Mouse (Mus musculus): ENCODE data around the gene P2ry6.

P2ry6 gene

DNA sequence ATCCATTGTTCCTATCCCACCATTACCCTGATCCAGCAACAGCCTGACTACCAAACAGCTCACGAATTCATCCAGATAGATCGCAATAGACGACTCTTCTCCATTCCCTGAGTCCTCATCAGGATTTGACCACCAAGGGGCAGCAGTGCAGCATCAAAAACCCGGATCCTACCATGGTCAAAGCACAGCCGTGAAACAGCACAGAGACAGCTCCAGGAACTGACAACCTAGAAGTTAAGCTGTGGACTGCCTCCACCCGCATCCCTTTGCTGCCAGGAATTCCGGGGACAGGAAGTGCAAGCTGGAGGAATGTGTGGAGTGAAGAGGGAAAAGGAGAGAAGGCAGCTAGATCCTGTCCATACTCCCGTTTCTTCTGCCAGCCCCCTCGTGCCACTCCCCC, 13.6 kb upstream of the P2ry6 start:
- no peak for DNase-seq (ENCODE audit: low read depth, low spot score)

DNA sequence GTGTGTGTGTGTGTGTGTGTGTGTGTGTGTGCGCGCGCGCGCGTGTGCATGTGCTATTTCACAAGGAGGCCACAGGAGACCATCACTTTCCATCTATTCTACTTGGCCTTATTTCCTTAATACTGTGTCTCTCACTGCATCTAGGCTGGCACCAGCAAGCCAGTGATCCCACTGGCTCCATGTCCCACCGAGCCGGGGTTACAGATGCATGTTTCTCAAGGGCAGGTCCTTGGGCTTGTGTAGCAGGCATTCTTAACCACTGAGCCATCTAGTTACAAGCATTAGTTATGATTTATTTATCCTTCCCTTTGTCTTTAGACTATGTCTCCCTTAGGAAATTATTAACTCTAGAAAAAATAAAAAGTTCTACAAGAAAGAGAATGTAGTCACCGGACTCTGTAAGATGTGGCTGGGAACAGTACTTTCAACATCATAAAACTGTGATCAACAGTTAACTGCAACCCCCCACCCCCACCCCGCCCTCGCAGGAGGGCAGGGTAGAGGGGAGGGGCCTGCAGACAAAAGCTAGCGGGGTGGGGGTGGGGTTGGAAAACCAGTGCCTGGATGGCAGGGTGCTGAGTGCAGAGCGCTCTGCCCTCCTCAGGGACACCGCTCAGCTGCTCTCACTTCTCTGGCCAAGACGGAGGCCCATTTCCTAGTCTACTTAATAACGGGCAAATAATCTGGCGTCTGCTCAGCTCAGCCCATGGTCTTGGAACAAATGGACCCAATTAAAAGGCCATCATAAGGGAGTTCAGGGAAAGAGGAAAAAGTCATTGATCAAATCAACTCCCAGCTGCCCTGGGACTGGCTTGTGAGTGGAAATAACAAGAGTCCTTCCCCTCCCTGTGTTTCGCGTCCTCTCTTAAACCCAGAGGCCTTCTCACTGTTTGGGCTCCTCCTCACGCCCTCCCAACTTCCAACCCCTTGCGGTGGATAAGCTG, 10.3 kb upstream of the P2ry6 start:
- no peak for DNase-seq (ENCODE audit: low read depth, low spot score)

- no peak for DNase-seq (ENCODE audit: low read depth, low spot score)
These were observed 4.7 kb upstream of the P2ry6 start for GRCm38 (mm10) chr7:100979175-100979574.

DNA sequence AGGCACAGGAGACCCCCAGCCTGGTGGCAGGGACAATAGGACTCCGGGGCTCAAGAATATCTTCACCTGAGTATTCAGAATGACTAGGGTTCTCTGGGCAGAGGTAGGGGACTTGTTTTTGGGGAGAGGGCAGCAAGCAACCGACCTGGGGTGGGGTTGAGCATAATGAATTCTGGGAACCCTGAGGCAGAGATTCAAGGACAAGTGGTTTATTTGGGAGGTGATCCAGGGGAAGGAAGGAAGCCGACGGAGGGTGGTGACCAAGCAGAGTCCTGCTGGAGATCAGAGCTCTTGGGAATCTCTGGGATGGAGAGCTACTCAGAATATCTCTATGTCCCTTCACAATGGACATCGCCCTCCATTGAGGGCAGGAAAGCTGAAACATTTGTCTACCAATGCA, 3.7 kb upstream of the P2ry6 start:
- DNase-seq (ENCODE audit: low read depth, low spot score): no peak

DNA sequence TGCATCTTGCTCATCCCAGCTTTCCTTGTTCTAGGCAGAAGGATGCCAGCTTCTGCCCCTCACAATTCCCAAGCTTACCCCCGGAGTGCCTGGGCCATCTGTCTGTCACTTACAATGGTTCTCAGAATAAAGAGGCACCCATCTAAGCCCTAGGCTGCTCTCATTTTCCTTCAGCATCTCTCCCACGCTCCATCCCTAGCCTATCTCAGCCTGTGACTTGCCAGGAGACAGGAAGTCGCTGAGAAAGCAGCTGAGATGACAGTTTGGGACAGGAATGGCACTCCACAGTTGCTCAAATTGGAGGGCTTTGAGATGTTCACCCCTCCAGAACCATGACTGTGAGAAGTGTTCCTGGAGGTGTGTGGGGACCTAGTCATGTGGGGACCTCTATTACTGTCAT, 1.6 kb downstream of the P2ry6 start:
- DNase-seq (ENCODE audit: low read depth, low spot score): no peak

DNA sequence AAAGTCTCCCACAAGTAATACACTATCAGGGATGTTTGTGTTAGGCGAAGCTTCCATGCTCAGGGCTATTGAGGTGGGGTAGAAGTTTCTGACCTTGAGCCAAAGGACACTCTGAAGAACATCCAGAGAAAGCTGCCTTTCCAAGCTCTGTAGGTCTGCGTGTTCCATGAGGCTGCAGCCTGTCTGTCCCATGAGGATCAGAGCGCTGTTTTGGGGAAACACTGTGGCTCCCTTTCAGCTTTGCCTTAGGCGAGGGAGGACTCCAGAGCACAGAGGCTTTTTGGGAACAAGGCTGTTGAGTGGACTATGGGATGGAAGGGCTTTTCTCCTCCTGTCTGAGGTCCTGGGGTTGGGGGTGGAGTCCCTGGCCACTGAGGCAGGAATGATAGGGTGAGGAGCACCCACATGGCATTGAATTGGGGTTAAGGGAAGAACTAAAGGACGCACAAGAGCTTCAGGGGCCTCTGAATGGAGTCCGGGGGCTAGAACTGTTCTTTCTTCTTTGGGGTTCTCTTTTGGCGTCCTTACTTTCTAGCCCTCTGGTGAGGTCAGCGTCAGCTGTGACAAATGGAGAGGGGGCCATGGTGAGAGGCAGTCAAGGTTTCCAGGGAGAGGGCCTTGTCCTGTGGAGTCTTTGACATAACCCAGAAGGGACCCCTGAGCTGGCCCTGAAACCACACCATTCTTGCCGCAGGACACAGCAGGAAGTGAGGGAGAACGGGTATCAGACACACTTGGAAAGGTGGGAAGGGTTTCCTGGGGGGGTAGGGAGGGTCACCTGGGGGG, 5.4 kb downstream of the P2ry6 start:
- DNase-seq (ENCODE audit: low read depth, low spot score): no peak

GRCm38 (mm10) chr7:100968376-100968775, 6.1 kb downstream of the P2ry6 start:
- DNase-seq (ENCODE audit: low read depth, low spot score): no peak

DNA sequence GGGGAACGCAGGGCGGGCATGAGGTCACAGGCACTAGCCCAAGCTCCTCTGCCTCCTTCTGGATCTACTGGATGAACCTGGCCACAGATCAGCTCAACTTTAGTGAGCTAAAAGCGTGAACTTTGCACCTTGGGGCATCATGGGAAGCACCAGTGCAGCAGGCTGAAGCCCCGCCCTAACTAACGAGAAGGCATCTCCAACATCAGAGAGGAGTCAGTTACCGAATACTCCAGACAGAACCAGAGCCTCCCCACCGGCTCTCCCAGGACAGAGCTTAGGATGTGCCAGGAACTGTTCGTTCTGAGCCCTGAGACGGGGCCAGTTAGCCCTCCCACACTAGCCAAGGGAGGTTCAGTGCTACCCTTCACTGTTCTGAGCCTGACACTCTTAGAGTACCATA, 6.6 kb downstream of the P2ry6 start:
- no peak for DNase-seq (ENCODE audit: low read depth, low spot score)

- no peak for DNase-seq (ENCODE audit: low read depth, low spot score)
These were observed 8.4 kb downstream of the P2ry6 start for GRCm38 (mm10) chr7:100966014-100966413.

DNA sequence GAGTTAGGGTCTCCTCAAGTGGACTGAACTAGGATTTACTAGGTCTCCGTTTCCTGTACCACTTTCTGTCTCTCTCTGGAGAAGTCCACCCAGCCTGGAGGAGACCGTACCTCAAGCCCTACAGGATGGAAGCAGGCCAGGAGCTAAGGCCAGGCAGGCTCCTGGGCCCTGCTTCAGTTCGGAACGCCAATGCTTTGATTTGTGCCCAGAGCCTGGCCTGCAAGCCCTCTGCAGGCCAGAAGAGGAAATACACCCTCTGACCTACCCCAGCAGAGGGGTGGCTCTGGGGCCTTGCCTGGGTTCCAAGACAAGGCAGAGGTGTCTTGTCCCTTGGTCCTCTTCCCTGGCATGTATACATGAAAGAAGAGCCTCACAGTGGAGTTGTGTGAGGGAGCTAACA, 9.4 kb downstream of the P2ry6 start:
- no peak for DNase-seq (ENCODE audit: low read depth, low spot score)

DNA sequence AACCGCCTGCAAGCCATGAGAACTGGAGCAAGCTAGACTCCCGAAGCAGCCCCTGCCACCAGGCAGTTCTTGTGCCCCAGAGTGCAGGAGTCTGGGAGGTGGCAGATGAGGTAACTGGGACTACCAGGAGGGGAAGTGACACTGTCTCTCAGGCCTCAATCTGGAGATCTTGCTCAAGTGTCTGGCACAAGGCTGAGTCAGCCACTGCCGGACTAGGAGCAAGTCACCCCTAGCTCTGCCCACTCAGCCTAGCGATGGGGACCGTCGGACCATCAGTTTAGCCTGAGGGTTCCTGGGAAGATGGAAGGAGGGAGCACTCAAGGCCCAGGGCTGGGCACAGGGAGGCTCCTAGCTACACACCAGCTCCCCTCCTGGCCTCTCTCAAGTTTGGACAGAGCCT, 10.2 kb downstream of the P2ry6 start:
- no peak for DNase-seq (ENCODE audit: low read depth, low spot score)

- no peak for DNase-seq (ENCODE audit: low read depth, low spot score)
These were observed 11.1 kb downstream of the P2ry6 start for GRCm38 (mm10) chr7:100963381-100963780.

GRCm38 (mm10) chr7:100961146-100961545, 13.3 kb downstream of the P2ry6 start:
- DNase-seq (ENCODE audit: low read depth, low spot score): no peak

DNA sequence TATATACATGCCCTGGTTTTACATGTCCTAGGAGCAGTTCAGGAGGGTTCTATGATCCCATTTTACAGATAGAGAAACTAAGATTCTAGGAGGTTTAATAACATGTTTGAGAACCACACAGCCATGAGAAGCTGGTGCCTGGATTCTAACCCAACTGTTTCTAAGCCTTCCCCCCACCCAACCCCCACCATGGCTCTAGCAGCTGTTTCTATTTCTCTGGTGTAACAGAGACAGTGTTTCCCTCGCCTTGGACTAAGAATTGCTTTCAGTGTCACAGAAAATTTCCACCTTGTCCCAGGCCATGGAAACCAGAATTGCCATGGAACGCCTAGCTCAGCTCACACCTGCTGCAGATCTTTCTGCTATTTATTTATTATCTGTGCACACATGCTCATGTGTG, 14.0 kb downstream of the P2ry6 start:
- DNase-seq (ENCODE audit: low read depth, low spot score): no peak

GRCm38 (mm10) chr7:100958426-100958825, 16.0 kb downstream of the P2ry6 start:
- peak; percentile 9 for DNase-seq (ENCODE audit: low read depth, low spot score)

DNA sequence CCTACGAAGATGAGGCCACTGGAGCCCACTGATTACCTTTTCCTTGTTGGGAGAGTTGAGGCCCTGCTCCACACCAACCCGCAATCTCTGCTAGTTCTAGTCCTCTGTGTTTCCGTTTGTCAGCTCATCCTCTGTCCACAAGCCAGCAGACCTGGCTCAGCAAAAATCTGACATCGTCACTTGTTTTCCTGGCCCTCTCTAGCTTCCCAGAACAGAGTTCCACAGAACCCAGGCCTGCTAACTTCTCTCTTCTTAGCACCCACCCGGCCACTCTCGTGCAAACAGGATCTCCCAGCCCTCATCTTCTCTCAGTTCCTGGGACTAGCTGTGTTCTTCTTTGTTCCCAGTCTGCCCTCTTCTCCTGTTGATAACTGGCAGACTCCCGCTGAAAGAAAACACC, 21.8 kb downstream of the P2ry6 start:
- DNase-seq (ENCODE audit: low read depth, low spot score): no peak

DNA sequence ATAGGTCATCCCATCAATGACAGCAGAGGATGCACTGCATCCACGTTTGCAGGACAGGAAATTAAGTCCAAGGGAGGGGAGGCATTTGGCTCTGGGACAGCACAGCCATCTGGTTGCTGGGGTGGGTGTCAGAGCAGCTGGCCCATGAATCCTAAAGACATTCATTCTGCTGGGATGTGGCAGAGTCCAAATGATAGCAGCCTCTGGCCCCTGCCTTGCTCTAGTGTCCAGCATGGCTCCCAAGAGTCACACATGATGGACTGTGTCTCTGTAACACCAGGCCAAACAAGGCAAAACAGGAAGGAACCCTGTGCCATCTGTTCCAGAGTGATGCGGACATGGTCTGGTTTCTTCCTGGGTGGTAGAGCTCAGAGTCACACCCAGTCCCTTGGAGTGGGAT, 22.5 kb downstream of the P2ry6 start:
- no peak for DNase-seq (ENCODE audit: low read depth, low spot score)

DNA sequence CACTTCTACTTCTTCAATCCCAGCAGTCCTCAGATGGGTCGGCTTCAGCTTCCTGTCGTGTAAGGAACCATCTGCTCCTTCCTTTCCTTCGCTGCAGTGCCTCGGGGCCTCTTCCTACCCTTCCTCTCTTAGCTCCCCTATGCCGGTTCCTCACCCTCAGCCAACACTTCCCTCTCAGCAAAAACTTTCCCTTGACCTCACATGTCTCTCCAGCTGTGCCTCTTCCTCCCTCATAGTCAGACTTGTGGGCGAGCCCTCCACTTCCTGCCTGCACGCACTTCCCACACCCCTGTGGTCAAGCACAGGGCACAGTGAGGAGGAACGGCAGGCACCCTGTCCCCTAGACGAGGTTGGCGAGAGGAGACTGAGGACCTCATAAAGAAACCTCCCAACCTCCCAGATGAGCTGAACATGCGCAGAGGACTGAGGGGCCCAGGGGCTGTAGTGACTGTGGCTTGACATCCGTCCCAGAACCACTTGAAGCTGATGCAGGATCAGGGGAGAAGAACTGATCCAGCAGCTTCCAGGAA, 23.9 kb downstream of the P2ry6 start:
- DNase-seq (ENCODE audit: low read depth, low spot score): no peak

- no peak for DNase-seq (ENCODE audit: low read depth, low spot score)
These were observed 24.4 kb downstream of the P2ry6 start for GRCm38 (mm10) chr7:100950031-100950430.

GRCm38 (mm10) chr7:100944738-100945137, 29.7 kb downstream of the P2ry6 start:
- no peak for DNase-seq (ENCODE audit: low read depth, low spot score)

GRCm38 (mm10) chr7:100944306-100944705, 30.1 kb downstream of the P2ry6 start:
- DNase-seq (ENCODE audit: low read depth, low spot score): no peak

- no peak for DNase-seq (ENCODE audit: low read depth, low spot score)
These were observed 31.4 kb downstream of the P2ry6 start for GRCm38 (mm10) chr7:100942789-100943615.

Data from c-Kit-negative CD71-positive TER-119-positive erythroid progenitor cells, embryonic 14.5 days (primary cell).